Mouse (Mus musculus): ENCODE results near the gene Zic5. TPM values are rescaled to one million over a fixed set of nuclear protein-coding genes. Genes with fewer than 3 reads are reported as not detected.
A peak's percentile ranks its signal among the peaks of the same experiment; 100 is the strongest.

Zic5 gene
- total RNA-seq, 1 experiment, result 15.2 TPM

DNA sequence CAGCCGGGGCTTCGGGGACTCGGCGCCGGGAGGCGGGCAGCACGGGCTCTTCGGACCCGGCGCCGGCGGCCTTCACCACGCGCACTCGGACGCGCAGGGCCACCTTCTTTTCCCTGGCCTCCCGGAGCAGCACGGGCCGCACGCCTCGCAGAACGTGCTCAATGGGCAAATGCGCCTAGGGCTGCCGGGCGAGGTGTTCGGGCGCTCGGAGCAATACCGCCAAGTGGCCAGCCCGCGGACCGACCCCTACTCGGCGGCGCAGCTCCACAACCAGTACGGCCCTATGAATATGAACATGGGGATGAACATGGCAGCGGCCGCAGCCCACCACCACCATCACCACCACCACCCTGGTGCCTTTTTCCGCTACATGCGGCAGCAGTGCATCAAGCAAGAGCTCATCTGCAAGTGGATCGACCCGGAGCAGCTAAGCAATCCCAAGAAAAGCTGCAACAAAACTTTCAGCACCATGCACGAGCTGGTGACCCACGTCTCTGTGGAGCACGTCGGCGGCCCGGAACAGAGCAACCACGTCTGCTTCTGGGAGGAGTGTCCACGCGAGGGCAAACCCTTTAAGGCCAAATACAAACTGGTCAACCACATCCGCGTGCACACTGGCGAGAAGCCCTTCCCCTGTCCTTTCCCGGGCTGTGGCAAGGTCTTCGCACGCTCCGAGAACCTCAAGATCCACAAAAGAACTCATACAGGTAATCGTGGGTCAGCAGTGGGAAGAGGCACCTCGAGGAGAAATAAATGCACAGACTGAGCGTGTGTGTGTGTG lies 10.8 kb upstream of the Zic5 start:
- Histone ChIP-seq H3K4me1 (ENCODE audit: control insufficient read depth in 2 of 2, insufficient read depth in 2 of 2, low read length in 2 of 2, poor library complexity in 1 of 2) (peaks cover under 1 to 3% of the 10 kb centered on the region in 2 experiments; a peak in 3 of 4 replicates), H3K27ac (ENCODE audit: insufficient read depth, low read depth, low read length, poor library complexity, severe bottlenecking) (no peak overlapping the region), H3K9ac (ENCODE audit: insufficient read depth, low read depth, low read length, poor library complexity, severe bottlenecking) (peak overlapping the region; percentile 70), H3K4me3 (ENCODE audit: insufficient read depth in 1 of 2, low read depth in 1 of 2, low read length in 2 of 2, poor library complexity in 1 of 2, severe bottlenecking in 1 of 2) (peak overlapping the region; percentile 68 to 73), H3K36me3 (ENCODE audit: control insufficient read depth, insufficient read depth, low read length, poor library complexity, severe bottlenecking) (peaks cover 12% of the 10 kb centered on the region), H3K9me3 (ENCODE audit: control insufficient read depth, insufficient read depth, low read depth, low read length) (no peaks in the 10 kb centered on the region)
- no peak for TF ChIP-seq HCFC1 (IDR thresholded peaks at IDR 0.05; ENCODE audit: borderline replicate concordance, insufficient read depth, low read length)
- no peak for TF ChIP-seq MAFK (IDR thresholded peaks at IDR 0.05; ENCODE audit: insufficient read depth, low read depth, low read length)
- TF ChIP-seq ZNF384 (IDR thresholded peaks at IDR 0.05; ENCODE audit: low read depth, low read length), result no peak
- no peak for TF ChIP-seq CHD2 (IDR thresholded peaks at IDR 0.05; ENCODE audit: low read depth, low read length)
- TF ChIP-seq ZC3H11A (IDR thresholded peaks at IDR 0.05; ENCODE audit: borderline replicate concordance, low read depth, low read length), result no peak
- in situ Hi-C loops (cut with MboI; ENCODE audit: low sequenced_read_pairs in 2 of 2, unreplicated experiment in 2 of 2), result no loop called here
- DNase-seq (ENCODE audit: low read depth, low spot score), result no peak

DNA sequence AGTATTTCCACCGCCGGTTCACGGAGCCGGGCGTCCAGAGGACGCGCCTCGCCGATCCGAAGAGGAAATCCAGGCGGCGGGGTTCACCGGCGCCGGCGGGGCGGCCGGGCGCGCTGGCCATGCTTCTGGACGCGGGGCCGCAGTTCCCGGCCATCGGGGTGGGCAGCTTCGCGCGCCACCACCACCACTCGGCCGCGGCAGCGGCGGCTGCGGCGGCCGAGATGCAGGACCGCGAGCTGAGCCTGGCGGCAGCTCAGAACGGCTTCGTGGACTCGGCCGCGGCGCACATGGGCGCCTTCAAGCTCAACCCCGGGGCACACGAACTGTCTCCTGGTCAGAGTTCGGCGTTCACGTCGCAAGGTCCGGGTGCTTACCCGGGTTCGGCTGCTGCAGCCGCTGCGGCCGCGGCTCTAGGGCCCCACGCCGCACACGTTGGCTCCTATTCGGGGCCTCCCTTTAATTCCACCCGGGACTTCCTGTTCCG lies 10.1 kb upstream of the Zic5 start:
- in situ Hi-C loops (cut with MboI; ENCODE audit: low sequenced_read_pairs in 2 of 2, unreplicated experiment in 2 of 2), result no loop called here
- H3K4me1 ChIP-seq (ENCODE audit: control insufficient read depth in 2 of 2, insufficient read depth in 2 of 2, low read length in 2 of 2, poor library complexity in 1 of 2), result peaks cover 0 to 3% of the 10 kb centered on the region in 2 experiments; a peak in 2 of 4 replicates

DNA sequence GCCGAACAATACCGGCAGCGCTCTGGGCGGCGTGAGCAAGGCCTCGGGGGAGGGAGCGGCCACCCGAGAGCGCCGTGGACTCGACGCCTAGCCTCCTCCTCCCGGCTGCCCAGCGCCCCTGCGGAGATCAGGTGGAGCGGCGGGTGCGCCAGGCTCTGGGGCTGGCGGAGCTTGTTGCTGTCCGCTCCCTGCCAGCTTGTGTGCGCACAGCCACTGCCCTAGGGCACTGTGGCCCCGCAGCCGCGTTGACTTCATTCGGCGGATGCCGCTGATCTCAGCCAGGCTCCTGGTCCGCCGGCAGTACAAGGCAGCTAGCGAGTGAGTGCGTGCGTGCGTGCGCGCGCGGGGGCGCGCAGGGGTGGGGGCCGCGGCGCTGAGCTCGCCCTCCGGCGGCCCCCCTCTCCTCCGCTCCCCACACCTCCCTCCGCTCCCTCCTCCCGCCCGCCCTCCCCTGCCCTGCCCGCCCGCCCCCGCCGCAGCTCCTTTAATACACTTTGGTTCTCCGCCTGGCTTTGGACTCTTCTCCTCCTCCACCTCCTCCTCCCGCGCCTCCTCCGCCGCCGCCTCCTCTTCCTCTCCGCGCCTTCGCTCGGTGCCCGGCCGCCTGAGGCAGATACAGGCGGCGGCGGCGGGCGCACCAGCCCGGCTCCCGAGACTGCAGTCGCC lies 9.5 kb upstream of the Zic5 start, which contains the start of gene Zic2:
Gene Zic2 (plus strand): TSS at position 545 of the 666 bp plus-strand sequence.
- Histone ChIP-seq H3K9me3 (ENCODE audit: control insufficient read depth, insufficient read depth, low read depth, low read length) (no peaks in the 10 kb centered on the region), H3K36me3 (ENCODE audit: control insufficient read depth, insufficient read depth, low read length, poor library complexity, severe bottlenecking) (peaks cover 12% of the 10 kb centered on the region), H3K9ac (ENCODE audit: insufficient read depth, low read depth, low read length, poor library complexity, severe bottlenecking) (peak within 1 kb of the TSS; percentile 70), H3K4me1 (ENCODE audit: control insufficient read depth in 2 of 2, insufficient read depth in 2 of 2, low read length in 2 of 2, poor library complexity in 1 of 2) (peaks cover 0 to 3% of the 10 kb centered on the region in 2 experiments; a peak in 2 of 4 replicates), H3K4me3 (ENCODE audit: insufficient read depth in 1 of 2, low read depth in 1 of 2, low read length in 2 of 2, poor library complexity in 1 of 2, severe bottlenecking in 1 of 2) (peak within 1 kb of the TSS; percentile 68 to 76), H3K27ac (ENCODE audit: insufficient read depth, low read depth, low read length, poor library complexity, severe bottlenecking) (peak within 1 kb of the TSS; percentile 73)
- no peak for DNase-seq (ENCODE audit: low read depth, low spot score)
- TF ChIP-seq HCFC1 (IDR thresholded peaks at IDR 0.05; ENCODE audit: borderline replicate concordance, insufficient read depth, low read length) (peak; percentile 66; the same call in 1 of the 2 replicates), ZNF384 (IDR thresholded peaks at IDR 0.05; ENCODE audit: low read depth, low read length) (no peak), MAFK (IDR thresholded peaks at IDR 0.05; ENCODE audit: insufficient read depth, low read depth, low read length) (no peak)
- in situ Hi-C loops (cut with MboI; ENCODE audit: low sequenced_read_pairs in 2 of 2, unreplicated experiment in 2 of 2), result no loop called here

More for the DNA sequence above, 10.1 kb upstream of the Zic5 start:
- H3K9ac ChIP-seq (ENCODE audit: insufficient read depth, low read depth, low read length, poor library complexity, severe bottlenecking), result peak overlapping the region; percentile 70
- no peak for DNase-seq (ENCODE audit: low read depth, low spot score)
- peak overlapping the region; percentile 45 for H3K27ac ChIP-seq (ENCODE audit: insufficient read depth, low read depth, low read length, poor library complexity, severe bottlenecking)
- peaks cover 12% of the 10 kb centered on the region for H3K36me3 ChIP-seq (ENCODE audit: control insufficient read depth, insufficient read depth, low read length, poor library complexity, severe bottlenecking)
- no peak for TF ChIP-seq ZNF384 (IDR thresholded peaks at IDR 0.05; ENCODE audit: low read depth, low read length)
- TF ChIP-seq ZC3H11A (IDR thresholded peaks at IDR 0.05; ENCODE audit: borderline replicate concordance, low read depth, low read length), result no peak
- TF ChIP-seq CHD2 (IDR thresholded peaks at IDR 0.05; ENCODE audit: low read depth, low read length), result no peak
- no peak for TF ChIP-seq MAFK (IDR thresholded peaks at IDR 0.05; ENCODE audit: insufficient read depth, low read depth, low read length)
- no peak for TF ChIP-seq HCFC1 (IDR thresholded peaks at IDR 0.05; ENCODE audit: borderline replicate concordance, insufficient read depth, low read length)
- peak overlapping the region; percentile 68 to 73 for H3K4me3 ChIP-seq (ENCODE audit: insufficient read depth in 1 of 2, low read depth in 1 of 2, low read length in 2 of 2, poor library complexity in 1 of 2, severe bottlenecking in 1 of 2)
- no peaks in the 10 kb centered on the region for H3K9me3 ChIP-seq (ENCODE audit: control insufficient read depth, insufficient read depth, low read depth, low read length)

DNA sequence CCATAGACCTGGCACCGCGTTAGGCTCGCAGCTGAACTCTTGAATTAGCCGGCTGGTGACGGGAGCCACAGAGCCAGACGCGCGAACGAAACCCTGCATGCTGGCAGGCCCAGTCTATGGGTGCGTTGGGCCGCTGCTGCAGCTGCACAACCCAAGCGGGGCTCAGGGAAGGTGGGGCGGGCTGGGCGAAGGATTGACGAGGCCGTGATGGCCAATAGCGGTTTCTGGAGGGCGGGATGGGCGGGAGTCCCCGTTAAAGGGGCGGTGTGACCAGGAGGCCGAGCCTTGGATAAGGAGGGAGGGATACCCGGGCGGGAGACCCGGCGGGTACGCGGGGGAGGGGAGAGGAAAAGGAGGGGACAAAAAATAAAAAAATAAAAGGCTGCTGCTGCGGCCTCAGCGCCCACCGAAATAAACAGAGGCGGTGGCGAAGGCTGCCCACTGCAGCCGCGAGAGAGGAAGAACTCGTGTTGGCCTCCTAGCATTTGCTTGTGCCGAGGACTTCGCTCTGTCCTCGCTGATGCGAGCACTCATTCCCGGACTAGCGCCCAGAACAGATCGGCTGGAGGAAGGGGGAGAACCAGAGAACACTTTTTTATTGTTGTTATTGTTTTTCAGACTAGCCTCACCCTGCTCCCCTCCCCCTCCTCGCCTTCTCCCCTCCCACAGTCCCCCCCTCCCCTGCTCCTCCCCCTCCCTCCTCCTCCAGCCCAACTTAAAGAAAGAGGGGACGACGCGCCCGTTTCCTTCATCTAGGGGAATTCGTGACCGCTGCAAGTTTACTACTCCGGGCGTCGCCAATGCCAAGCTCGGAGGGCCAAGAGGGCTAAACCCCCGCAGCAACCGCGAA lies 8.8 kb upstream of the Zic5 start:
- DNase-seq (ENCODE audit: low read depth, low spot score), result no peak
- TF ChIP-seq CHD2 (IDR thresholded peaks at IDR 0.05; ENCODE audit: low read depth, low read length), result no peak
- TF ChIP-seq HCFC1 (IDR thresholded peaks at IDR 0.05; ENCODE audit: borderline replicate concordance, insufficient read depth, low read length), result no peak
- no peak for TF ChIP-seq MAFK (IDR thresholded peaks at IDR 0.05; ENCODE audit: insufficient read depth, low read depth, low read length)
- no peak for TF ChIP-seq ZC3H11A (IDR thresholded peaks at IDR 0.05; ENCODE audit: borderline replicate concordance, low read depth, low read length)
- TF ChIP-seq ZNF384 (IDR thresholded peaks at IDR 0.05; ENCODE audit: low read depth, low read length), result peak; percentile 73
- H3K4me3 ChIP-seq (ENCODE audit: insufficient read depth in 1 of 2, low read depth in 1 of 2, low read length in 2 of 2, poor library complexity in 1 of 2, severe bottlenecking in 1 of 2), result peak overlapping the region; percentile 68 to 76
- peaks cover 12% of the 10 kb centered on the region for H3K36me3 ChIP-seq (ENCODE audit: control insufficient read depth, insufficient read depth, low read length, poor library complexity, severe bottlenecking)
- peak overlapping the region; percentile 66 for H3K9ac ChIP-seq (ENCODE audit: insufficient read depth, low read depth, low read length, poor library complexity, severe bottlenecking)
- peaks cover 2 to 3% of the 10 kb centered on the region in 2 experiments; a peak in 2 of 4 replicates for H3K4me1 ChIP-seq (ENCODE audit: control insufficient read depth in 2 of 2, insufficient read depth in 2 of 2, low read length in 2 of 2, poor library complexity in 1 of 2)
- peak overlapping the region; percentile 73 for H3K27ac ChIP-seq (ENCODE audit: insufficient read depth, low read depth, low read length, poor library complexity, severe bottlenecking)
- in situ Hi-C loops (cut with MboI; ENCODE audit: low sequenced_read_pairs in 2 of 2, unreplicated experiment in 2 of 2), result no loop called here
- no peaks in the 10 kb centered on the region for H3K9me3 ChIP-seq (ENCODE audit: control insufficient read depth, insufficient read depth, low read depth, low read length)
